Mouse (Mus musculus): ENCODE measurements around the gene Crocc. TPM values are rescaled to one million over a fixed set of nuclear protein-coding genes. Genes with fewer than 3 reads are reported as not detected.
A peak's percentile ranks its signal among the peaks of the same experiment; 100 is the strongest.

Gene Crocc
- polyA plus RNA-seq, 1 experiment from 2014 or later = 8.0 TPM

DNA sequence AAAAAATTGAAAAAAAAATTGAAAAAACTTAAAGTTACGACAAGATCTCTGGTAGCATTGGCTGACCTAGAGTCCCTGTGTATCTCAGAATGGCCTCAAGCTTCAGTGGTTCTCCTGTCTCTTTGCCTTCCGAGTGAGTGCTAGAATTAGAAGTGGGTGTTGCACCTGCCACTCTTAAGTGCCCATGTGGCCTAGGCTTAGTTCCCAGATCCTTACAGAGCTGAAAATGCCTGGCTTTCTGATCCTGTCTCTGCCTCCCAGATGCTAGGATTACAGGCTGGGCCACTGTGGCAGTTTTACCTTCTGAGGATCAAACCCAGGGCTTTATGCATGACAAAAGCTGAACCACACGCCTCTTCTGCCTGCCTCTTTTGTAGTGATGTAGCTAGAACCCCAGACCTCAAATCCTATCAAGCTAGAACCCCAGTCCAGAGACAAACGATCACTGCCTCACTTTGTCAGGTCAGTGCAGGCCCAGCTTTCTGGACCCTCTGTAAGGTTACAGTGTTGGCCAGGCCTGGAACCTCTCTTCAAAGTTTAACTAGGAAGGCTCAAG, 3.8 kb upstream of the Crocc start:
- H3K9ac ChIP-seq = no peak overlapping the region
- no peak overlapping the region for H3K27ac ChIP-seq
- H3K4me3 ChIP-seq = no peak overlapping the region
- H3K4me1 ChIP-seq = peaks cover 16% of the 10 kb centered on the region
- H3K4me2 ChIP-seq (replicated peaks) = no peak overlapping the region
- WGBS = 87% methylated on average over 4 of the region's 4 CpGs
- H3K27me3 ChIP-seq = no peaks in the 10 kb centered on the region
- no peak for ATAC-seq (ENCODE audit: low FRiP score, low read depth)
- peaks cover 39% of the 10 kb centered on the region for H3K36me3 ChIP-seq
- H3K9me3 ChIP-seq = no peaks in the 10 kb centered on the region

GRCm38 (mm10) chr4:141059616-141060425, 529 bp downstream of the Crocc start:
- WGBS = 1% methylated on average over 32 of the region's 32 CpGs
- H3K27me3 ChIP-seq = no peaks in the 10 kb centered on the region
- peak overlapping the region; percentile 77 for H3K4me2 ChIP-seq (replicated peaks)
- peak overlapping the region; percentile 81 for H3K9ac ChIP-seq
- no peaks in the 10 kb centered on the region for H3K9me3 ChIP-seq
- H3K4me3 ChIP-seq = peak overlapping the region; percentile 61
- H3K36me3 ChIP-seq = peaks cover 26% of the 10 kb centered on the region
- ATAC-seq (ENCODE audit: low FRiP score, low read depth) = no peak
- peaks cover 18% of the 10 kb centered on the region for H3K4me1 ChIP-seq
- H3K27ac ChIP-seq = peak overlapping the region; percentile 90

- Histone ChIP-seq H3K9me3 (no peaks in the 10 kb centered on the region), H3K4me3 (no peak overlapping the region), H3K27ac (no peak overlapping the region), H3K9ac (peak overlapping the region; percentile 2; the same call in 1 of the 2 replicates), H3K4me1 (peaks cover 21% of the 10 kb centered on the region), H3K4me2 (replicated peaks) (peak overlapping the region; percentile 77; the same call in 1 of the 2 replicates), H3K36me3 (peaks cover 36% of the 10 kb centered on the region), H3K27me3 (no peaks in the 10 kb centered on the region)
- ATAC-seq (ENCODE audit: low FRiP score, low read depth) = no peak
- WGBS = 84% methylated on average over 9 of the region's 9 CpGs
Observed at GRCm38 (mm10) chr4:141058835-141059234, 1.5 kb downstream of the Crocc start.

- 94% methylated on average over 10 of the region's 10 CpGs for WGBS
- Histone ChIP-seq H3K9me3 (no peaks in the 10 kb centered on the region), H3K9ac (no peak overlapping the region), H3K27ac (no peak overlapping the region), H3K4me1 (peaks cover 29% of the 10 kb centered on the region), H3K4me3 (no peak overlapping the region), H3K4me2 (replicated peaks) (no peak overlapping the region), H3K36me3 (peaks cover 42% of the 10 kb centered on the region), H3K27me3 (no peaks in the 10 kb centered on the region)
- no peak for ATAC-seq (ENCODE audit: low FRiP score, low read depth)
Observed at GRCm38 (mm10) chr4:141056970-141057369, 3.4 kb downstream of the Crocc start.

DNA sequence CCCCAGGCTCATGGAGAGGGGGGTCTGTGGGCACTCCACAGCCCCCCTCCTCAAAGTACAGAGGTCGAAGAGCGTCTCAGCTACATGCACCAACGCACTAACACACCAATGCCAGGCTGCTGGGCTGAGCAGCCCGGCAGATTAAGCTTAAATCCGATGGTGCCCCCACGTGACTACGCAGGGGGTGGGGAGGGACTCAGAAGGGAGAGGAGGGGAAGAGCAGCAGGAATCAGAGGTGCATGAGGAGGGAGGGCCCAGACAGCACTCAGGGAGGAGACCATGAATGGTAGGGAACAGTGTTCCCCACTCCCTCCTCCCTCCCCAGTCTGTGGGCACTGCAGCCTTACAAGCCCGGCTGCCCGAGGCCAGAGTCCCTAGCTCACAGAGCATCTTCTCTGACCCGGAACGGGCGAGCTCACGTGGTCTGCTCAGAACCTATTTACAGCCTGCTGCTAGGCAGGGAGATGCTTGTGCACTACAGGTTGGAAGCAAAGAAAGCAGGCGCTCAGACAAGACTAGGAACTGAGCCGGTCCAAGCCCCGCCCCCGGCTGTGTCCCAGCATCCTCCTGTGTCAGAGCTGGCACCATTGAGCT, 6.7 kb downstream of the Crocc start:
- Histone ChIP-seq H3K27ac (no peak overlapping the region), H3K9ac (peak overlapping the region; percentile 53), H3K9me3 (no peaks in the 10 kb centered on the region), H3K4me3 (no peak overlapping the region), H3K36me3 (peaks cover 51% of the 10 kb centered on the region), H3K27me3 (no peaks in the 10 kb centered on the region), H3K4me2 (replicated peaks) (peak overlapping the region; percentile 23; the same call in 1 of the 2 replicates), H3K4me1 (peaks cover 16% of the 10 kb centered on the region)
- WGBS = 39% methylated on average over 17 of the region's 17 CpGs
- ATAC-seq (ENCODE audit: low FRiP score, low read depth) = 0 out of 2 replicates have a peak, but pooled peaks have one; percentile 11

DNA sequence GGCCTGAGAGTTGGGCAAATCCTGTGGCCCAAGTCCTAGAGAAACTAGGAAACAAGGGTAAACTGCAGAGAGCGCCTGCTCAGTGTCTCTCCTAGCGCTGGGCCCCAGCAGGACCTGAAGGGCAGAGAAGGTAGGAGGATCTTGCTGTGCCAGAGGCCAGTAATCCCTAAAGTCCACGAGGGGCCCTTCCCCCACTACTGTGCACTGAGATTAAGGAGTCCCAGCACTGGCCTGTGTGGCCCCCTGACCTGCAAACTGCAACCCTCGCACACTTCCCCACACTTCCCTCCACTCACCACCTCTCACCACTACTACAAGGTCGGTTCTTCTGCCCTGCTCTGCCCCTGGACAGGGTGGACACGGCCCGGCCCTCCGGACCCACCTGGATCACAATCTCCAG, 7.2 kb downstream of the Crocc start:
- H3K27ac ChIP-seq = no peak overlapping the region
- H3K4me1 ChIP-seq = peaks cover 16% of the 10 kb centered on the region
- no peaks in the 10 kb centered on the region for H3K27me3 ChIP-seq
- no peak for ATAC-seq (ENCODE audit: low FRiP score, low read depth)
- H3K36me3 ChIP-seq = peaks cover 54% of the 10 kb centered on the region
- no peak overlapping the region for H3K4me2 ChIP-seq (replicated peaks)
- 61% methylated on average over 8 of the region's 8 CpGs for WGBS
- H3K9me3 ChIP-seq = no peaks in the 10 kb centered on the region
- H3K4me3 ChIP-seq = no peak overlapping the region
- H3K9ac ChIP-seq = peak overlapping the region; percentile 53; the same call in 1 of the 2 replicates

DNA sequence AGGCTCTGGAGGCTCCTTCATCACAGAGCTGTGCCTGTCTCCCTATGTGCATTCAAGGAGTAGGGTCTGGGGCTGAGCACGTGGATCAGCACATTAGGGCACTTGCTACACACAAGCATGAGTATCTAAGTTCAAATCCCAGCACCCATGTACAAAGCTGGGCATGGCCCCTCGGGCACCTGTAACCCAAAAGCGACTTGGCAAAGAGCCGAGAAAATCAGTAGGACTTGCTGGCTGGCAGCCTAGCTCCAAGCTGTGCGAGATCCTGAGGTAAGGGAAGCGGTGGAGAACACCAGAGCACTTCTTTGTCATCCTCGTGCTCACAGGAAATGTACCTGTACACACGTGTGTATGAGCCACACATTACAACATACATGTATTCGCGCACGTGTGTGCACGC, 7.9 kb downstream of the Crocc start:
- peaks cover 16% of the 10 kb centered on the region for H3K4me1 ChIP-seq
- ATAC-seq (ENCODE audit: low FRiP score, low read depth) = no peak
- H3K9ac ChIP-seq = no peak overlapping the region; the same call in 1 of the 2 replicates
- 89% methylated on average over 12 of the region's 12 CpGs for WGBS
- no peak overlapping the region for H3K4me2 ChIP-seq (replicated peaks)
- H3K36me3 ChIP-seq = peaks cover 52% of the 10 kb centered on the region
- no peaks in the 10 kb centered on the region for H3K9me3 ChIP-seq
- H3K4me3 ChIP-seq = no peak overlapping the region
- no peaks in the 10 kb centered on the region for H3K27me3 ChIP-seq
- no peak overlapping the region for H3K27ac ChIP-seq

DNA sequence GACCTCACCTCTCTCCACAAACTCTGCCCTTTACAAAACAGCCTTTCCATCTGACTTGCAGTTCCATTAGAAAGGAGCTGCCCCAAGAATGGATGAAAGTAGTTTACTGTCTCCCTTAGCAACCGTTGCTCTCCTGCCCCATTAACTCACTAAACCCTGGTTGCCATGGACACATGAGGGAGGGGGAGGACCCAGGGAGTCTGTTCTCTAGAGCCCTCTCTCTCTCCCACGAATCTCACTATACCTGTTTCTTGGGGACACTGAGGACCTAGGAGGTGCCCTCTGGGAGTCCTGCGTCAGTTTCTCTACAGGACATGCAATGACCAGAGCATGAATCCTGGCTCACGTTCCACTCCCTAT, 10.9 kb downstream of the Crocc start:
- H3K4me3 ChIP-seq = no peak overlapping the region
- no peak overlapping the region for H3K27ac ChIP-seq
- peak overlapping the region; percentile 9; the same call in 1 of the 2 replicates for H3K9ac ChIP-seq
- H3K36me3 ChIP-seq = peaks cover 51% of the 10 kb centered on the region
- H3K4me2 ChIP-seq (replicated peaks) = no peak overlapping the region
- WGBS = 46% methylated on average over 4 of the region's 4 CpGs
- no peaks in the 10 kb centered on the region for H3K9me3 ChIP-seq
- peaks cover 21% of the 10 kb centered on the region for H3K4me1 ChIP-seq
- H3K27me3 ChIP-seq = no peaks in the 10 kb centered on the region
- no peak for ATAC-seq (ENCODE audit: low FRiP score, low read depth)

DNA sequence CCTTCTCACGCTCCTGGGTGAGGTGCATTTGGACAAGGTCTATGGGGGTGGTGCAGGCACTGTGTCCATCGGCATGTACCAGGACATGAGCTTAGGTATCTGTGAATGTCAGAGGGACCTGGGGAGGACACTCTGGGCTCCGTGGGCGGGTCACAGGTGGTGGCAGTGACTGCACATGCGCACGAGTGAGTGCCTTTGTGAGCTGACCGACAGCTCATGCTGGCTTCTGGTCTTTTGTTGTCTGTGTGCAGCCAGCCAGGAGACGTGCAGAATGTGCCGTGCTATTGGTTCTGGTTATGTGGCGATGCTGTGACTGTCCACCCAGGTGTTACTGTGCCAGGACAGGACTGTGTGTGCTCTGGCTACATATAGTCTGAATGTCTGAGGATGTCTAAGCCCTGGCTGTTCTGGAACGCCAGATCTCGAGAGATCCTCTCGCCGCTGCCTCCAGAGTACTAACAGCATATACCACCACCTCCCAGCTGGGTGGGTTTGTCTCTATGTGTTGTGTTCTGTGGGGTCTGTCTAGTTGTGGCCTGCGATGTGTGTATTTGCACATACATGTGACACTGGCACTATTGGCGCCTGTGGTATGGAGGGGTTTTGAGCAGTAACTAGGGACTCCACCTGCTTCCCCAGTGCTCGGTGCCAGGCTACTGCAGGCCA, 11.4 kb downstream of the Crocc start:
- Histone ChIP-seq H3K9ac (no peak overlapping the region; the same call in 1 of the 2 replicates), H3K9me3 (no peaks in the 10 kb centered on the region), H3K27me3 (no peaks in the 10 kb centered on the region), H3K36me3 (peaks cover 47% of the 10 kb centered on the region), H3K27ac (no peak overlapping the region), H3K4me2 (replicated peaks) (no peak overlapping the region), H3K4me1 (peaks cover 18% of the 10 kb centered on the region), H3K4me3 (no peak overlapping the region)
- no peak for ATAC-seq (ENCODE audit: low FRiP score, low read depth)
- WGBS = 88% methylated on average over 17 of the region's 17 CpGs

GRCm38 (mm10) chr4:141044816-141045215, 15.5 kb downstream of the Crocc start:
- Histone ChIP-seq H3K27ac (0 out of 2 replicates have a peak overlapping the region, but pooled peaks have one; percentile 33), H3K4me1 (peaks cover 10% of the 10 kb centered on the region; the same call in 1 of the 2 replicates), H3K4me2 (replicated peaks) (no peak overlapping the region), H3K9ac (no peak overlapping the region), H3K9me3 (no peaks in the 10 kb centered on the region), H3K27me3 (no peaks in the 10 kb centered on the region), H3K4me3 (no peak overlapping the region), H3K36me3 (peaks cover 61% of the 10 kb centered on the region)
- WGBS = 17% methylated on average over 8 of the region's 8 CpGs
- ATAC-seq (ENCODE audit: low FRiP score, low read depth) = peak; percentile 69; the same call in 1 of the 2 replicates

DNA sequence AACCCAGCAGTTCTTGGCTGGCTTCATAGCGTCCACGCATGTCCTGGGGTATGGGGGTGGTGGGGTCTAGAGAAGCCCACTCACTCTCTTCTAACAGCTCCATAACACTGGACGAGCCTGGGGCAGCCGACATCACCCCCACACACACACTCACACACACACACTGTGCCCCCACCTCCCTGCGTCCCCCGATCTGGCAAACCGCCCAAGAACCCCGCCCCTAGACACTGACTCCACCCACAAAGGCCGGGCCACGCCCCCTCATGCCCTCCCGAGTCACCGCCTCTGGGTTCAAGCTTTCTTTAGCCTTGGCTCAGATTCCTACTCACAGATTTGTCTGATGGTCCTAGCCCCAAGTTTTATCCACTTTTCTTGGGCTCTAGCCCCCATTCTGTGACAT, 19.2 kb downstream of the Crocc start:
- Histone ChIP-seq H3K27ac (no peak overlapping the region), H3K4me1 (peaks cover 5% of the 10 kb centered on the region; the same call in 1 of the 2 replicates), H3K4me2 (replicated peaks) (no peak overlapping the region), H3K9me3 (no peaks in the 10 kb centered on the region), H3K27me3 (no peaks in the 10 kb centered on the region), H3K4me3 (no peak overlapping the region), H3K36me3 (peaks cover 60% of the 10 kb centered on the region), H3K9ac (no peak overlapping the region)
- ATAC-seq (ENCODE audit: low FRiP score, low read depth) = peak; percentile 19; the same call in 1 of the 2 replicates
- WGBS = 54% methylated on average over 12 of the region's 12 CpGs

Measured in limb, embryonic 13.5 days (tissue).